Mouse (Mus musculus) cerebral cortex, adult 2 months (tissue): ENCODE data around the gene Camkmt.

Experiments
- WGBS: fragments of 180-500 bp; shearing (Covaris S2); methylation state at CpG from one replicate; pipeline ENCODE4 v1.1.7; 2018; 5-methylcytosine and 5-hydroxymethylcytosine counted together

Gene Camkmt

DNA sequence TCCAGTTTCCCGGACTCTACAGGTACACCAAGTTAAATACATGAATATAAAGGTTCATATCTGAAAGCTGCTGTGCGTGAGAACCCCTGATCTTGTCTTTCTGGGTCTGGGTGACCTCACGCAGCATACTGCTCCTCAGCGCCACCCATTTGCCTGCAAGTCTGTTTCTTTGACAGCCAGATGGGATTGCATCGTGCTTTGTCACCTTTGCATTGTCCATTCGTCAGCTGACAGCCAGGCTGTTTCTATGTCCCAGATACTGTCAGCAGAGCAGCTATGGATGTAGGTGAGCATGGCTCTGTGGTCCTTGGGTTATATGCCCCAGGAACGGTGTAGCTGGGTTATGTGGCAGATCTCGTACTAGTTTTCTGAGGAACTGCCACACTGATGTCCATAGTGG is 278.4 kb downstream of the Camkmt start:
- WGBS, result 82% methylated on average over 8 of the region's 8 CpGs

GRCm38 (mm10) chr17:85372076-85372475 is 281.7 kb downstream of the Camkmt start:
- 83% methylated on average over 13 of the region's 13 CpGs for WGBS

DNA sequence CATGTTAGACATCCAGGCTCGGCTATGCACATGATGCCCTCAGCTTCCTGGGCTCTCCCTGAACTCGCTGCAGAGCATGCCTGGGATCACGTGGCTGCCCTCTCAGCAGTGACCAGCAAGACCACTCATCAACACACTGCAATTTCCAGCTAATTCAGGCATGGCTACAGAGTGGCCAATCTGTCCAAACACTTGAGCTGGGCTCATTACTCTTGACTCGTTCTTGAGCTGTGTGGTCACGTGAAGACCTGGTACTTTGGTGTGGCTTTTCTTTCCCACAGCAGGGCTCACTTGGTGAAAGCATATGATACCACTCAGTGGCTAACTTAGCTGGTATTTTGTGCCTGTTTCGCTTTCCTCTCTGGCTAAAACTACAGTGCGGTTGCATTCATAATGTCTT is 282.2 kb downstream of the Camkmt start:
- WGBS, result 93% methylated on average over 7 of the region's 7 CpGs

DNA sequence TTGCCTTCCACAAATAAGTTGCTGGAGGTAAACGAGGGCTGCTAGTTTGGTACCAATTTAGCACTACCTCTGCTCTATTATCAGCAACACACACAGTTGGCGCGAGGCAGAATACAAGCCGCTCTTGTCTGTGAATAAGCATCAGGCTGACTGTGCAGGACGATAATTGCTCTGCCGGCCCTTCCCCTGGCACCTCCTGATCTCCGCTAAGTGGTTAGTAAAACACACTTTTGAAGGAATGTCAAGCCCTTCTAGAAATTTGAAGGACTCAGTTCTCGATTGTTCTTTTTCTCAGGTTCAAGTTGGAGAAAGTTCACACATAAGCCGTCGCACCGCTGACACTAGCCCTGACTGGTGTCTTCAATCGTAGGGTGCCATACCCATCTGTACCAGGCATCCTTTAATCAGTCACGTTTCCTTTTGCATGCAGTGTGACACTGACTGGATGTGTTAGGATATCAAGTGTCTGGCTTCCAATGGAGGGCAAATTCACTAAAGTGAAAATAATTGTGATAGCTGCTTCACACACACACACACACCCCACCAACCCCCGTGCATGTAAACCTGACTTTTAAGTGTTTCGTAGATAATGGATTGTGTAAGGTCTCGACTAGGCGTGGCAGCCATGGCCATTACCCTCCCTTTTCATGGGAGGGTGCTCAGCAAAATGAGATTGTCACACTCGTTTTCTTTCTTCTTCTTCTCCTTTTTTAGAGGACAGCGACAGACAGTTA is 283.9 kb downstream of the Camkmt start:
- 74% methylated on average over 19 of the region's 19 CpGs for WGBS

- WGBS, result 83% methylated on average over 8 of the region's 8 CpGs
Measured at GRCm38 (mm10) chr17:85374834-85375176, 284.5 kb downstream of the Camkmt start.

DNA sequence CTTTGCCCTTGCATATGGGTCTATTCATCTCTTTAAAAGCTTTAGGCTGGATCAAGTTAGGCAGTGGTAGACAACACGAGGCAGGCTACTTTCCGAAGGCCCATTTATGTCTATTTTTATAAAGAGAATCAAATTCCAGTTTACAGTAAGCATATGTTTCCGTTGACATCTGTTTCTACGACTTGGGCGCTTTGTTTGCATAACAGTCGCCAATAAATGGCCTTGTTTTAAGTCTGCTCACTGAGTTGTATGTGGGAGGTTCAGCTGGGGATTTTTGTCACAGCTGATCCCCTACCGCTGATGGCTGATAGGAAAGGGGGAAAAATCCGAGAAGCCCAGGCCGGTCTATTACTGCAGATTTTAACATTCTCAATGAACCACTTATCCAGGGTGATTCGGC is 285.2 kb downstream of the Camkmt start:
- WGBS, result 59% methylated on average over 10 of the region's 10 CpGs

GRCm38 (mm10) chr17:85377496-85377895 is 287.1 kb downstream of the Camkmt start:
- 67% methylated on average over 8 of the region's 8 CpGs for WGBS

GRCm38 (mm10) chr17:85379101-85379500 is 288.7 kb downstream of the Camkmt start:
- 93% methylated on average over 7 of the region's 7 CpGs for WGBS

GRCm38 (mm10) chr17:85381578-85382223 is 291.3 kb downstream of the Camkmt start:
- 83% methylated on average over 8 of the region's 8 CpGs for whole genome bisulfite sequencing

DNA sequence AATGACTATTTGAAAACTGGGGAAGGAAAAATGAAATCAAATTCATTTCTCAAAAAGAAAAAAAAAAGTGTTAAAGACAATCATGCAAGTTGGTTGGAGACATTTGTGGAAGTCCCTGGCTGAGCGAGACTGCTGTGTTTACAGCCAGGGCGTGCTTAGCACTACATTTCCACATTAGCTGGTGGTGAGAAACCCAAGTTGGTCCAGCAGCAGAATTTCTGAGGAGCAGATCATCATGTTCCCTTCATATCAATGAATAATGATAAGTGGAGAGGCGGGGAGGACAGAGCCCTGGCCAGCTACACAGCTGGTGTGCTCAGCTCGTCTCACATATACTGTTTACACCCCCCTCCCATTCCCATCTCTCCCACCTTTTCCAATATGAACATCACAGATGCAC is 292.0 kb downstream of the Camkmt start:
- 87% methylated on average over 4 of the region's 4 CpGs for WGBS

- WGBS, result 92% methylated on average over 6 of the region's 6 CpGs
Measured at GRCm38 (mm10) chr17:85382906-85383305, 292.6 kb downstream of the Camkmt start.

DNA sequence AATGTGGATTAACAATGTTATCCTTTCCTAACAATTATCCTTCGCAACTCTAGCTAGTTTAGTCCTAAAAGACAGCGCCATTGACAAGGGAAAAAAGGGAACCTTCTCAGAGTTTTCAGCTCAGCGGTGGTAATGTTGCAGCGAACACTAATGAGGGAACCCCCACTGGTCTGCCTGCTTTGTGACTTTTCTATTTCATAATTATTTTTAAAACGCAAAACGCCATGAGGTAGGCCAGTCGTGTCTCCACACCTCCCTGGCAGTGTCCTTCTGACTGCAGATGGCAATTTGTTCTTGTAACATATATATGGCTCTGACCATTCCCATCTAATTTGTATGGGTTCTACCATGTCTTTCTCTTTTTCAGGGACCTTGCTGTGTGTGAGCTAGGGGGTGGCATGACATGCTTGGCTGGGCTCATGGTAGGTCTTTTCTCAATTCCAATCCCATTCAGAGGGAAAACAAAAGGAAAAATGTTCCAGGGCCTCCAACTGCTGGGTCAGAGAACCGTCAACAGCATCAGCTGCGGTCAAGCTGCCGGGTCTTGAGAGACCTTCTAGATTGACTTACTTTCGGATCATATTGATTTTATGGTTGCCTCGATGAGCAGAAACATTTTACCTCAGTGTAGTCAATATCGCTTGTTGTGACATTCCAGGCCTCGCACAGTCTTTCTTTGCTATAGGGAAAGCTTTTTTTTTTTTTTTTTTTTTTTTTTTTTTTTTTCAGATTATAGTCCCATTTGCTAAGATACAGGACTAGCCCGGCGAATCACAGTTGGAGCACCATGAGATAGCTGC is 302.9 kb downstream of the Camkmt start:
- 81% methylated on average over 16 of the region's 16 CpGs for WGBS

GRCm38 (mm10) chr17:85393891-85394321 is 303.6 kb downstream of the Camkmt start:
- 70% methylated on average over 7 of the region's 7 CpGs for WGBS

- 70% methylated on average over 5 of the region's 5 CpGs for WGBS
Measured at GRCm38 (mm10) chr17:85395502-85395901, 305.1 kb downstream of the Camkmt start.

DNA sequence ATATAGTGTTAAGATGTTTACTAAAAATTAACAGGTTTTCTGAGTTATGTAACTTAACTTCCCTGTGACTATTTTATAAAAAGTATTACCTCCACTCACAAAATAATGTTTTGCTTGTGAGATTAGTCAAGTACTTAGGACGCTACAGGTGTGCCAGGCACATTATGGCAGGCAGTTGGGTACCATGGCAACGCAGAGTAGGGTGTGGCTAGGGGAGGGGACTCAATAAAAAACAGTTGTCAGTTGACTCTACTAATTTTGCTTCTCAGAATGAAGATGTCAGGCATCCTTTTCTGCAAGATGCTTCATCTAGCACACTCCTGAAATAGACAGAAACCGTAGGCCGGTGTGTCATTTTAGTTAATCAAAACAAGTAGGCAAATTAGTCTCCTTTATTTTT is 310.4 kb downstream of the Camkmt start:
- WGBS, result 75% methylated on average over 4 of the region's 4 CpGs

GRCm38 (mm10) chr17:85405161-85405560 is 314.8 kb downstream of the Camkmt start:
- WGBS, result 93% methylated on average over 5 of the region's 5 CpGs

- 91% methylated on average over 10 of the region's 10 CpGs for WGBS
Measured at GRCm38 (mm10) chr17:85406195-85406594, 315.8 kb downstream of the Camkmt start.

- WGBS, result 92% methylated on average over 7 of the region's 7 CpGs
Measured at GRCm38 (mm10) chr17:85428831-85429230, 338.5 kb downstream of the Camkmt start.

DNA sequence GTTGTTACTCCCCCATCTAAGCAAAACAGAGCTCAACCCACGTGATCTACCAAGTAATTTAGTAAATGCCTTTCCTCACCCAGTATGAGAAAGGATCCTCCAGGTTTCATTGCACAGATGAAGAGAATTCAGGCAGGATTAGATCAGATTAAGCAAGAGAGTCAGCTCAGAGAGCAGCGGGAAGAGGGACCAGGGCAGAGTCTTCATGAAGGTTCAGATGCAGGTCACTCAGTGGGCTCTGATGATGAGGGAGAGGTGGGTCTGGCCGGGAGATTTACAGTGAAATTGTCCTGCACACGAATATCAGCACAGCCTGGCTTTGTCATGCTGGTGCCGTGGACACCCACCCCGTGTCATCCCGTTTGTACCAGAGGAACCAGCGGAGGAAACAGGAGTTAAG is 342.6 kb downstream of the Camkmt start:
- 72% methylated on average over 8 of the region's 8 CpGs for WGBS

GRCm38 (mm10) chr17:85443036-85443435 is 352.7 kb downstream of the Camkmt start:
- WGBS, result 73% methylated on average over 8 of the region's 8 CpGs

DNA sequence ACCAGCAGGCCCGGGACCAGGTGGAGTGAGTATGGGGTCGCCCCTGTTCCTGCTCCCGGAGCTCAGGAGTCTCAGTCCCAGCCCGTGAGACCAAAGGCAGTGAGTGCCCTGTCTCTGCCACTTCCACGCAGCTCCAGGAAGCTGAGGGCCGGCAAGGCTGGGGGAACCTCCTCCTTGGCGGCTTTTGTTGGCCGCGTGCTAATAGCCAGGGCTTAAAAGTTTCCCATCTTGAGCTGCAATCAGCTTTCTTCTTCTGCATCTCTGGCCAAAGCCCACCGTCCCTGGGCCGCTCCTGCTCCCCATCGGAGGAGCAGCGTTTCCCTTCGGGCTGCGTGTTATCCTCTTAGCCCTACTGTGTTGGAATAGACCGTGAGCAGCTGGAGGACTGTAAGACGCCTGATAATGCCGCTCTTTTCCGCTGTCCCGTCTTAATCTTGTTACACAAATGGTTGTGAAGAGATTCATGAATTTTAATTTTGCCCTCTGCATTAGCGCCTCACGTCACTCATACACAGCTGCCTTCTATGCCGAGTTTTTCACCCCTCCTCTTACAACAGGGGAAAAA is 364.1 kb downstream of the Camkmt start:
- WGBS, result 31% methylated on average over 23 of the region's 23 CpGs

DNA sequence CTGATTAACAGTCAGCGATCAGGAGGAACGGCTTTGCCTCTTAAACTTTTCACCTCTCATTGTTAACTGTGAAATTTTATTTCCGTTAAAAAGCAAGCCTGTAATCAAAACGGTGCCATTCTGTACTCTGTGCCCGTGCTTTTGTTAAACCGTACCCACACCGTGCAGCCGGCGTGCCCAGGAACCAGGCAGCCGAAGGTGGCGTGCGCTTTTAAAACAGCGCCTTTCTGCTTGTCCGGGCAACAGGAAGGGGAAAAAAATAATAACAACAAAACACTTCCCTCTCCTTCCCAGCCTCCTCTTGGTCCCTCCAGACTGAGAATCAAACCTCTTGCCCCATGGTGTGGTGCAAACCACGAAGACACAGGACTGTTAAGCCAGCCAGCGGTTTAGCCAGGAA is 364.7 kb downstream of the Camkmt start:
- 15% methylated on average over 16 of the region's 16 CpGs for WGBS
